Mouse (Mus musculus): ENCODE measurements at regions not wholly inside any gene's neighbourhood (a gene's known extent, or its start where the extent isn't known, plus 50 kb on each side); places are given as distances from the start of the nearest gene placed in this dataset.

- TF ChIP-seq POLR2A (IDR thresholded peaks at IDR 0.05; ENCODE audit: insufficient read depth, low read depth, low read length) (no peak), CTCF (IDR thresholded peaks at IDR 0.05; ENCODE audit: insufficient read depth, low read depth, low read length) (no peak)
Measured at GRCm38 (mm10) chr8:60763959-60764358, 126.3 kb upstream of the Hpf1 start.
